Comparison of ENCODE assay signal across 16 mouse cellular contexts in genomic region chr11:61270406-61270805, GRCm38 (mm10). TPM values are rescaled to one million over a fixed set of nuclear protein-coding genes. Genes with fewer than 3 reads are reported as not detected.
DNase-seq lines count a peak whose midpoint lies in the region; ATAC-seq and TF ChIP-seq lines count a peak whose summit lies in the region.
"Had no signal": no experiment of that assay in that cellular context is flagged by ENCODE, and none has a peak within 500 bp of the region (broad histone marks: within the 10 kb centered on the region; RNA-seq: fewer than 3 reads in every experiment).

No protein-coding gene starts in this region.

- DNase-seq in forebrain, embryonic 14.5 days (ENCODE audit: low spot score), result peak; percentile 6
- peak; percentile 56 for DNase-seq in kidney, adult 9 months
- DNase-seq in kidney, postnatal 10 days, result no peak
- DNase-seq in brain, embryonic 14.5 days (ENCODE audit: low read depth), result peak; percentile 27
- no peak for DNase-seq in ovary, postnatal 10 days (ENCODE audit: low spot score)
- DNase-seq: adrenal gland, adult 2 months; adrenal gland, postnatal 14 days; cerebellum, adult 11-12 months; cerebellum, adult 2 months; cerebellum, adult 9-10 months; cerebellum, postnatal 25 days; forebrain, postnatal 0 days had no signal

- no peak overlapping the region for H3K9ac ChIP-seq in forebrain, embryonic 14.5 days (ENCODE audit: low read length)
- H3K9ac ChIP-seq in forebrain, embryonic 15.5 days (replicated peaks), result no peak overlapping the region
- H3K9ac ChIP-seq: embryonic facial prominence, embryonic 12.5 days; forebrain, embryonic 13.5 days; forebrain, postnatal 0 days had no signal

- WGBS in forebrain, embryonic 14.5 days, result 65% methylated on average over 5 of the region's 5 CpGs
- 56% methylated on average over 5 of the region's 5 CpGs for WGBS in forebrain, embryonic 15.5 days

- TF ChIP-seq POLR2A in brain, embryonic 14.5 days (IDR thresholded peaks at IDR 0.05; ENCODE audit: borderline replicate concordance, extremely low read depth, insufficient read depth, insufficient read length, poor library complexity, severe bottlenecking), result no peak

- no peaks in the 10 kb centered on the region for H3K36me3 ChIP-seq in forebrain, embryonic 14.5 days (ENCODE audit: control insufficient read depth, insufficient read depth, low read length)
- H3K36me3 ChIP-seq in forebrain, embryonic 15.5 days, result no peaks in the 10 kb centered on the region
- H3K36me3 ChIP-seq: embryonic facial prominence, embryonic 10.5 days; embryonic facial prominence, embryonic 12.5 days had no signal

- H3K27me3 ChIP-seq in forebrain, embryonic 14.5 days (replicated peaks; ENCODE audit: control insufficient read depth, insufficient read depth, low read length), result 0 out of 2 replicates have a peak, but pooled peaks cover 8% of the 10 kb centered on the region
- 0 out of 2 replicates have a peak, but pooled peaks cover 6% of the 10 kb centered on the region for H3K27me3 ChIP-seq in forebrain, embryonic 15.5 days
- H3K27me3 ChIP-seq: embryonic facial prominence, embryonic 12.5 days had no signal

- H3K27ac ChIP-seq in forebrain, embryonic 14.5 days (ENCODE audit: low read depth, low read length), result no peak overlapping the region
- no peak overlapping the region for H3K27ac ChIP-seq in forebrain, embryonic 15.5 days (replicated peaks)
- H3K27ac ChIP-seq: embryonic facial prominence, embryonic 10.5 days; embryonic facial prominence, embryonic 12.5 days; forebrain, embryonic 13.5 days had no signal

- TF ChIP-seq CTCF in brain, embryonic 14.5 days (IDR thresholded peaks at IDR 0.05; ENCODE audit: borderline replicate concordance, extremely low read depth, insufficient read depth, insufficient read length), result no peak

- no peak overlapping the region for H3K4me2 ChIP-seq in forebrain, embryonic 14.5 days (ENCODE audit: low read length)
- H3K4me2 ChIP-seq in forebrain, embryonic 15.5 days (replicated peaks), result no peak overlapping the region
- H3K4me2 ChIP-seq: embryonic facial prominence, embryonic 12.5 days; forebrain, embryonic 13.5 days had no signal

- H3K9me3 ChIP-seq in forebrain, embryonic 14.5 days (replicated peaks; ENCODE audit: control insufficient read depth, low read length), result no peaks in the 10 kb centered on the region
- no peaks in the 10 kb centered on the region for H3K9me3 ChIP-seq in forebrain, embryonic 15.5 days
- H3K9me3 ChIP-seq: embryonic facial prominence, embryonic 10.5 days; embryonic facial prominence, embryonic 12.5 days; forebrain, embryonic 13.5 days had no signal

- ATAC-seq in forebrain, embryonic 14.5 days, result no peak
- no peak for ATAC-seq in forebrain, embryonic 15.5 days (replicated peaks)
- ATAC-seq: forebrain, embryonic 13.5 days; forebrain, postnatal 0 days had no signal

- H3K4me1 ChIP-seq in forebrain, embryonic 14.5 days (ENCODE audit: control insufficient read depth, insufficient read depth, low read length), result no peaks in the 10 kb centered on the region; the same call in 1 of the 2 replicates
- peaks cover 12% of the 10 kb centered on the region for H3K4me1 ChIP-seq in forebrain, embryonic 15.5 days

- no peak overlapping the region for H3K4me3 ChIP-seq in forebrain, embryonic 14.5 days (ENCODE audit: low read depth, low read length)
- H3K4me3 ChIP-seq in forebrain, embryonic 15.5 days, result no peak overlapping the region
- H3K4me3 ChIP-seq: embryonic facial prominence, embryonic 10.5 days; embryonic facial prominence, embryonic 12.5 days; forebrain, embryonic 13.5 days had no signal

RNA-seq across cellular contexts. Expression of gene Aldh3a2, which starts 3.1 kb away (rescaled TPM):
- 30.2 and 31.8 TPM in 2 replicates for polyA plus RNA-seq in forebrain, embryonic 14.5 days (2014; fragmentation: Nextera tagmentation; extraction: Ambion mirVana)
- 27.5 and 28.0 TPM in 2 replicates for polyA plus RNA-seq in forebrain, embryonic 15.5 days (2015; fragmentation: Nextera tagmentation; extraction: Ambion mirVana)
- 29.0 and 29.4 TPM in 2 replicates for polyA plus RNA-seq in brain, embryonic 14.5 days (2012; rRNA removed)

Comparison
In these comparisons a context has a peak if more than half of its experiments do, and no peak if none do; other contexts are left out.
1. DNase-seq: peak in forebrain, embryonic 14.5 days (single experiment), kidney, adult 9 months (single experiment) and brain, embryonic 14.5 days (single experiment); none in kidney, postnatal 10 days (single experiment) and ovary, postnatal 10 days (single experiment).